Mouse (Mus musculus) midbrain, embryonic 12.5 days (tissue): ENCODE results near the gene Raet1e. TPM values are rescaled to one million over a fixed set of nuclear protein-coding genes. Genes with fewer than 3 reads are reported as not detected.
"Not testable (repeated sequence)": the region's sequence is repeated elsewhere in the genome, so short reads cannot be mapped to it uniquely, and the experiment has no call there.

Experiments used
- ATAC-seq: fragments of 200-750 bp; cut with Nextera tagmentation; 2 replicates; pipeline ENCODE4 v1.8.0; 2017; ENCODE audit warnings: low read depth, moderate TSS enrichment, moderate library complexity; ENCODE audit not compliant: low FRiP score
- H3K27ac ChIP-seq: fragments of 300-500 bp; sonication (generic); replicated peaks from 2 replicates; pipeline ENCODE4 v1.5.1; 2016; ENCODE audit warnings: mild to moderate bottlenecking
- H3K27me3 ChIP-seq: fragments of 300-500 bp; sonication (generic); 2 replicates; pipeline ENCODE4 v1.6.1; 2016; ENCODE audit warnings: mild to moderate bottlenecking
- H3K36me3 ChIP-seq: fragments of 300-500 bp; sonication (generic); 2 replicates; pipeline ENCODE4 v1.6.1; 2016
- H3K4me1 ChIP-seq: fragments of 300-500 bp; sonication (generic); 2 replicates; pipeline ENCODE4 v1.6.1; 2016
- H3K4me2 ChIP-seq: fragments of 300-500 bp; sonication (generic); replicated peaks from 2 replicates; pipeline ENCODE4 v1.6.1; 2016; ENCODE audit warnings: mild to moderate bottlenecking, moderate library complexity
- H3K4me3 ChIP-seq: fragments of 300-500 bp; sonication (generic); 2 replicates; pipeline ENCODE4 v1.5.1; 2016; ENCODE audit warnings: mild to moderate bottlenecking
- H3K9ac ChIP-seq: fragments of 300-500 bp; sonication (generic); replicated peaks from 2 replicates; pipeline ENCODE4 v1.6.1; 2016; ENCODE audit warnings: mild to moderate bottlenecking, moderate library complexity
- H3K9me3 ChIP-seq: fragments of 300-500 bp; sonication (generic); 2 replicates; pipeline ENCODE4 v1.6.1; 2016; ENCODE audit warnings: mild to moderate bottlenecking
- WGBS: fragments of 180-500 bp; shearing (Covaris S2); methylation state at CpG from one replicate; pipeline ENCODE4 v1.1.7; 2016; 5-methylcytosine and 5-hydroxymethylcytosine counted together
- polyA plus RNA-seq: library from polyadenylated mRNA; unstranded; fragments of >200 nt; fragmentation: Nextera tagmentation; extraction: Ambion mirVana; gene quantifications from 2 replicates; pipeline ENCODE4 v1.2.1, GENCODE M21; 2016

Gene Raet1e
- polyA plus RNA-seq, 1 experiment from 2014 or later: 8.5 TPM

- ATAC-seq: 0 out of 2 replicates have a peak, but pooled peaks have one; percentile 6
- H3K4me2 ChIP-seq: peak overlapping the region; percentile 34
- WGBS: 57% methylated on average over 4 of the region's 5 CpGs
These were observed 14.3 kb downstream of the Raet1e start for GRCm38 (mm10) chr10:22172431-22173334.

GRCm38 (mm10) chr10:22173335-22174189 lies 15.2 kb downstream of the Raet1e start:
- not testable (repeated sequence) for H3K9ac ChIP-seq, H3K9me3 ChIP-seq, H3K27me3 ChIP-seq, H3K4me1 ChIP-seq, H3K36me3 ChIP-seq, H3K27ac ChIP-seq
- Histone ChIP-seq H3K4me2 (peak overlapping the region; percentile 34), H3K4me3 (0 out of 2 replicates have a peak overlapping the region, but pooled peaks have one; percentile 13)
- ATAC-seq: peak; percentile 81
- 17% methylated on average over 11 of the region's 17 CpGs for WGBS

More at GRCm38 (mm10) chr10:22172431-22173334, 14.3 kb downstream of the Raet1e start:
- H3K9me3 ChIP-seq, H3K36me3 ChIP-seq, H3K4me1 ChIP-seq, H3K27me3 ChIP-seq, H3K9ac ChIP-seq, H3K27ac ChIP-seq: not testable (repeated sequence)
- 0 out of 2 replicates have a peak overlapping the region, but pooled peaks have one; percentile 13 for H3K4me3 ChIP-seq

- H3K9ac ChIP-seq, H3K36me3 ChIP-seq, H3K9me3 ChIP-seq, H3K4me3 ChIP-seq, ATAC-seq, H3K27me3 ChIP-seq, H3K4me1 ChIP-seq, H3K4me2 ChIP-seq, H3K27ac ChIP-seq: not testable (repeated sequence)
- WGBS: 90% methylated on average over 2 of the region's 2 CpGs
These were observed 15.8 kb downstream of the Raet1e start for GRCm38 (mm10) chr10:22174190-22174487.

- H3K4me1 ChIP-seq, H3K36me3 ChIP-seq, H3K27ac ChIP-seq, H3K4me2 ChIP-seq, H3K9me3 ChIP-seq, H3K9ac ChIP-seq, H3K4me3 ChIP-seq, ATAC-seq, H3K27me3 ChIP-seq: not testable (repeated sequence)
- 94% methylated on average over 2 of the region's 2 CpGs for WGBS
These were observed 18.1 kb downstream of the Raet1e start for GRCm38 (mm10) chr10:22176515-22176914.

GRCm38 (mm10) chr10:22191035-22191434 lies 32.7 kb downstream of the Raet1e start:
- 7% methylated on average over 9 of the region's 10 CpGs for WGBS
- peak overlapping the region; percentile 30 for H3K4me2 ChIP-seq

GRCm38 (mm10) chr10:22201352-22201751 lies 43.0 kb downstream of the Raet1e start:
- 85% methylated on average over 3 of the region's 3 CpGs for WGBS
- not testable (repeated sequence) for H3K36me3 ChIP-seq, H3K27me3 ChIP-seq, H3K9ac ChIP-seq, H3K4me3 ChIP-seq, H3K4me2 ChIP-seq, ATAC-seq, H3K27ac ChIP-seq, H3K4me1 ChIP-seq, H3K9me3 ChIP-seq

More at GRCm38 (mm10) chr10:22191035-22191434, 32.7 kb downstream of the Raet1e start:
- H3K27ac ChIP-seq, H3K27me3 ChIP-seq, H3K9me3 ChIP-seq, H3K4me1 ChIP-seq, H3K36me3 ChIP-seq, H3K4me3 ChIP-seq, H3K9ac ChIP-seq: not testable (repeated sequence)
- ATAC-seq: peak; percentile 80

GRCm38 (mm10) chr10:22202784-22203583 lies 44.6 kb downstream of the Raet1e start:
- not testable (repeated sequence) for H3K36me3 ChIP-seq, H3K9me3 ChIP-seq, H3K4me2 ChIP-seq, H3K27me3 ChIP-seq, H3K9ac ChIP-seq, H3K4me3 ChIP-seq, H3K4me1 ChIP-seq, H3K27ac ChIP-seq
- WGBS: no CpG with 5 or more reads among the region's 2 CpGs
- peak; percentile 54; the same call in 1 of the 2 replicates for ATAC-seq

- ATAC-seq, H3K27ac ChIP-seq: not testable (repeated sequence)
These were observed 48.1 kb downstream of the Raet1e start for GRCm38 (mm10) chr10:22206443-22206842.

GRCm38 (mm10) chr10:22212012-22212696 lies 53.8 kb downstream of the Raet1e start:
- not testable (repeated sequence) for H3K36me3 ChIP-seq, H3K4me3 ChIP-seq, H3K4me2 ChIP-seq, H3K9ac ChIP-seq, H3K9me3 ChIP-seq, H3K27ac ChIP-seq, H3K27me3 ChIP-seq, H3K4me1 ChIP-seq
- peak; percentile 61; the same call in 1 of the 2 replicates for ATAC-seq
- WGBS: 5% methylated on average over 8 of the region's 11 CpGs

More at GRCm38 (mm10) chr10:22206443-22206842, 48.1 kb downstream of the Raet1e start:
- H3K9ac ChIP-seq, H3K36me3 ChIP-seq, H3K9me3 ChIP-seq, H3K4me1 ChIP-seq, H3K4me2 ChIP-seq, H3K4me3 ChIP-seq, H3K27me3 ChIP-seq: not testable (repeated sequence)
- 76% methylated on average over 1 of the region's 1 CpGs for WGBS

- ATAC-seq: peak; percentile 85
- H3K27ac ChIP-seq, H3K9me3 ChIP-seq, H3K4me1 ChIP-seq, H3K4me3 ChIP-seq, H3K9ac ChIP-seq, H3K4me2 ChIP-seq, H3K36me3 ChIP-seq, H3K27me3 ChIP-seq: not testable (repeated sequence)
- no CpG with 5 or more reads among the region's 7 CpGs for WGBS
These were observed 65.3 kb downstream of the Raet1e start for GRCm38 (mm10) chr10:22223474-22224349.
